Mouse (Mus musculus): ENCODE data around the gene Olfr1272.
"Not testable (repeated sequence)": the region's sequence is repeated elsewhere in the genome, so short reads cannot be mapped to it uniquely, and the experiment has no call there.

Gene Olfr1272

GRCm38 (mm10) chr2:90292741-90293140, at the start of gene Olfr1272:
TSS of gene Olfr1272 (minus strand) at chr2:90292841.
- DNase-seq, result no peak

GRCm38 (mm10) chr2:90321900-90322299, 29.3 kb upstream of the Olfr1272 start, which contains the start of gene Gm13769:
TSS of gene Gm13769 (plus strand) at chr2:90322200.
- DNase-seq, result not testable (repeated sequence)

- DNase-seq, result no peak
These were observed 21.7 kb downstream of the Olfr1272 start, which contains the start of gene Olfr1271 for GRCm38 (mm10) chr2:90270932-90271331. TSS of gene Olfr1271 (minus strand) at chr2:90271032.

- no peak for DNase-seq
These were observed 35.1 kb downstream of the Olfr1272 start, which contains the start of gene Olfr142 for GRCm38 (mm10) chr2:90257492-90257891. TSS of gene Olfr142 (minus strand) at chr2:90257592.

All from right cerebral cortex, adult 18-20 months (tissue).